Mouse (Mus musculus) cerebellum, adult 9-11 months (tissue): Measurements from ENCODE around the gene Gm10639.
"Not testable (repeated sequence)": the region's sequence is repeated elsewhere in the genome, so short reads cannot be mapped to it uniquely, and the experiment has no call there.

Source experiments
- DNase-seq: peaks from one replicate; pipeline ENCODE4 v3.0.0; 2022

The Gm10639 gene

GRCm38 (mm10) chr9:78348206-78349004 is 58.7 kb downstream of the Gm10639 start:
- not testable (repeated sequence) for DNase-seq

- not testable (repeated sequence) for DNase-seq
Observed at GRCm38 (mm10) chr9:78349141-78349540, 59.4 kb downstream of the Gm10639 start.

- DNase-seq = not testable (repeated sequence)
Observed at GRCm38 (mm10) chr9:78350007-78350406, 60.3 kb downstream of the Gm10639 start.

- no peak for DNase-seq
Observed at GRCm38 (mm10) chr9:78351504-78352220, 61.9 kb downstream of the Gm10639 start.
